Mouse (Mus musculus) olfactory bulb, adult 2 months (tissue): ENCODE results near the gene Akr1c19.

Source experiments
- CTCF ChIP-seq: fragments of 200-500 bp; IDR thresholded peaks from 2 replicates; pipeline ENCODE4 v1.5.1; 2012; ENCODE audit warnings: low read depth, mild to moderate bottlenecking, low read length, moderate library complexity; ENCODE audit not compliant: insufficient read depth
- POLR2A ChIP-seq: fragments of 200-500 bp; IDR thresholded peaks from 2 replicates; pipeline ENCODE4 v1.6.1; 2012; ENCODE audit warnings: mild to moderate bottlenecking, low read depth, low read length, moderate library complexity; ENCODE audit not compliant: insufficient read depth

GRCm38 (mm10) chr13:4212309-4212708 lies 16.2 kb upstream of the Akr1c19 start:
- no peak for TF ChIP-seq CTCF
- TF ChIP-seq POLR2A, result no peak
